Mouse (Mus musculus): ENCODE measurements around the gene Exoc6b.

DNA sequence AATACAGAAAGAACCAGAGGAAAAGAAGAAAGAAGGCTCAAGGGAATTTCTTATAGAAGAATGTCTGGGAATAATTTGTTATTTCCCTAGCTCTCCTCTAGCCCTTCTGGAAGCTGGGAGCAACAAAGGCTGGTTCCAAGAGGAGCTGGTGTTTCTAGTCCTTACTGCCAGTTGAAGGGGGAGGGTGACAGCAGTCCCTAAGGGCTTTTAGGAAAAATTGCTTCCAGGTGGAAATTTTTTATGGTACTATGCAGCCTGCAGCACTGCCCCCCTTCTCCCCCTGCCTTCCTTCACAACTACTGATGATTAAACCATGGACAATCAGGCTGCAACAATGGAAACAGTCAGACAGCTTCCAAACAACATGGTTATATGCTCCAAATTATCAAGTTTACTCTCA lies 44.9 kb downstream of the Exoc6b start:
- TF ChIP-seq ZC3H11A (IDR thresholded peaks at IDR 0.05; ENCODE audit: borderline replicate concordance, low read depth, low read length) = no peak
- no peak for TF ChIP-seq HCFC1 (IDR thresholded peaks at IDR 0.05; ENCODE audit: borderline replicate concordance, insufficient read depth, low read length)
- TF ChIP-seq CHD2 (IDR thresholded peaks at IDR 0.05; ENCODE audit: low read depth, low read length) = no peak

All from ES-E14 (cell line).